Mouse (Mus musculus) G1E-ER4 (cell line): ENCODE measurements around the gene Olfr910. TPM values are rescaled to one million over a fixed set of nuclear protein-coding genes. Genes with fewer than 3 reads are reported as not detected.

Experiments
- GATA1 ChIP-seq: IDR thresholded peaks from one replicate; pipeline ENCODE4 v1.8.0; 2012; ENCODE audit warnings: low read length, inconsistent platforms
- polyA plus RNA-seq: library from polyadenylated mRNA; stranded (reverse); fragments of >175 nt; gene quantifications from 2 replicates; pipeline ENCODE4 v1.2.3, GENCODE M21; 2012

Gene Olfr910
- not detected in 2 replicates for polyA plus RNA-seq

- TF ChIP-seq GATA1, result no peak
These were observed at the start of gene Olfr910 for GRCm38 (mm10) chr9:38537549-38537948. TSS of gene Olfr910 (plus strand) at chr9:38537849.

GRCm38 (mm10) chr9:38495501-38495900 is 42.1 kb upstream of the Olfr910 start, which contains the start of gene Olfr907:
TSS of gene Olfr907 (plus strand) at chr9:38495801.
- no peak for TF ChIP-seq GATA1

GRCm38 (mm10) chr9:38512353-38512752 is 25.3 kb upstream of the Olfr910 start:
- TF ChIP-seq GATA1, result no peak

GRCm38 (mm10) chr9:38521280-38521679 is 16.4 kb upstream of the Olfr910 start, which contains the start of gene Olfr911-ps1:
TSS of gene Olfr911-ps1 (plus strand) at chr9:38521580.
- TF ChIP-seq GATA1, result no peak

- TF ChIP-seq GATA1, result no peak
These were observed 42.2 kb downstream of the Olfr910 start, which contains the start of gene Olfr912 for GRCm38 (mm10) chr9:38579878-38580277. TSS of gene Olfr912 (plus strand) at chr9:38580178.

Other genes with a start within 250 kb of the Olfr910 start
- gene Olfr896-ps1, start 246.7 kb upstream of the Olfr910 start, polyA plus RNA-seq, result not detected in 2 replicates
- gene Olfr25, start 208.8 kb upstream of the Olfr910 start, polyA plus RNA-seq, result not detected in 2 replicates
- not detected in 2 replicates for gene Olfr898, start 189.4 kb upstream of the Olfr910 start, polyA plus RNA-seq
- gene Olfr250, start 171.0 kb upstream of the Olfr910 start, polyA plus RNA-seq, result not detected in 2 replicates
- not detected in 2 replicates for gene Olfr251, start 160.8 kb upstream of the Olfr910 start, polyA plus RNA-seq
- gene Olfr147, start 136.2 kb upstream of the Olfr910 start, polyA plus RNA-seq, result not detected in 2 replicates
- not detected in 2 replicates for gene Olfr901, start 108.4 kb upstream of the Olfr910 start, polyA plus RNA-seq
- gene Olfr902, start 90.2 kb upstream of the Olfr910 start, polyA plus RNA-seq, result not detected in 2 replicates
- gene Olfr904, start 74.7 kb upstream of the Olfr910 start, polyA plus RNA-seq, result not detected in 2 replicates
- not detected in 2 replicates for gene Olfr905, start 66.7 kb upstream of the Olfr910 start, polyA plus RNA-seq
- not detected in 2 replicates for gene Olfr906, start 50.8 kb upstream of the Olfr910 start, polyA plus RNA-seq
- 0.06 TPM in 1 of 2 replicates, not detected in the other for gene Olfr907, start 42.0 kb upstream of the Olfr910 start, polyA plus RNA-seq
- not detected in 2 replicates for gene Olfr911-ps1, start 16.3 kb upstream of the Olfr910 start, polyA plus RNA-seq
- gene Olfr912, start 42.3 kb downstream of the Olfr910 start, polyA plus RNA-seq, result not detected in 2 replicates
- not detected in 2 replicates for gene Olfr913, start 54.9 kb downstream of the Olfr910 start, polyA plus RNA-seq
- not detected in 2 replicates for gene Olfr914, start 67.3 kb downstream of the Olfr910 start, polyA plus RNA-seq
- not detected in 2 replicates for gene Olfr916, start 122.0 kb downstream of the Olfr910 start, polyA plus RNA-seq
- not detected in 2 replicates for gene Olfr917, start 128.0 kb downstream of the Olfr910 start, polyA plus RNA-seq
- not detected in 2 replicates for gene Olfr918, start 136.8 kb downstream of the Olfr910 start, polyA plus RNA-seq
- gene Olfr919, start 165.8 kb downstream of the Olfr910 start, polyA plus RNA-seq, result not detected in 2 replicates
- 0.40 and 0.56 TPM in 2 replicates for gene Vwa5a, start 180.4 kb downstream of the Olfr910 start, polyA plus RNA-seq
- not detected in 2 replicates for gene Olfr920, start 214.4 kb downstream of the Olfr910 start, polyA plus RNA-seq
- gene Olfr921, start 235.2 kb downstream of the Olfr910 start, polyA plus RNA-seq, result not detected in 2 replicates